Mouse (Mus musculus) lung, adult 2 months (tissue): Measurements from ENCODE around the gene Slc22a18.
"Not testable (repeated sequence)": the region's sequence is repeated elsewhere in the genome, so short reads cannot be mapped to it uniquely, and the experiment has no call there.

Source experiments
- CTCF ChIP-seq: fragments of 200-500 bp; IDR thresholded peaks from 2 replicates; pipeline ENCODE4 v1.5.1; 2011; ENCODE audit warnings: mild to moderate bottlenecking, low read length, control low read depth; ENCODE audit not compliant: insufficient read depth
- POLR2A ChIP-seq: fragments of 200-500 bp; IDR thresholded peaks from 2 replicates; pipeline ENCODE4 v1.6.1; 2011; ENCODE audit warnings: low read depth, mild to moderate bottlenecking, control low read depth, low read length, borderline replicate concordance; ENCODE audit errors: extremely low read depth

DNA sequence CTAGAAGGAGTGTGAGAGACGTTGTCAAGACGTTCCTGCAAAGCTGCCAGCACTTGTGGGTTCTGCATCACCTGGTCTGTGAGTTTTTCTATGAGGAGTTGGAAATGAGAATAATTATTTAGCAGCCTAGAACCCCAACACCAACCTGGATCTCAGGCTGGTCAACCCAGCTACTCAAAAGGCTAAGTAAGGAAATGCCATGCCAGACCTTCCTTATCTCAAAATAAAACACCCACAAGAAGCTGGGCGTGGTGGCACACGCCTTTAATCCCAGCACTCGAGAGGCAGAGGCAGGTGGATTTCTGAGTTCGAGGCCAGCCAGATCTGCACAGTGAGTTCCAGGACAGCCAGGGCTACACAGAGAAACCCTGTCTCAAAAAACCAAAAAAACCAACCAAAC lies 64.7 kb downstream of the Slc22a18 start:
- TF ChIP-seq CTCF, POLR2A: not testable (repeated sequence)
